Mouse (Mus musculus): ENCODE data around the gene Slc16a9. TPM values are rescaled to one million over a fixed set of nuclear protein-coding genes. Genes with fewer than 3 reads are reported as not detected.

Gene Slc16a9
- polyA plus RNA-seq, 1 experiment from 2014 or later, result 0.96 TPM

DNA sequence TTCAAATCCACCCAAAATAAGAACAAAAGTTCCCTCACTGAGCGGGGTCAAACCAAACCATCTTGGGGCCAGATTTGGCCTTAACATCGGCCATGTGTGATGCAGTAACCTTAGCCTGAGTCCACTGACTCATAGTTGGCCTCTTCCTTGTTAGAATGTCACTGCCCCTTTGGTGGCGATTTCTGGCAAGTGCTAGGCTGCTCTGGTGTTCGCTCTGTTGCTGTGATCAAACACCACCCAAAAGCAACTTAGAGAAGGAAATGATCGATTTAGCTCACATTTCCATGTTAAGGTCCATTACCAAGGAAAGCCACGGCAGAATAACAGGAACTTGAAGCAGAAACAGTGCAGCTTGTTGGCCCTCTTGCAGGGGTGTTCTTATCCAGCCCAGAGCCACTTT is 5.9 kb downstream of the Slc16a9 start:
- ATAC-seq (replicated peaks; ENCODE audit: insufficient number of reproducible peaks, insufficient read depth, low FRiP score, low read depth), result no peak
- H3K27ac ChIP-seq, result no peak overlapping the region
- no peaks in the 10 kb centered on the region for H3K36me3 ChIP-seq
- H3K9ac ChIP-seq, result no peak overlapping the region
- peaks cover 5% of the 10 kb centered on the region for H3K4me1 ChIP-seq (replicated peaks)
- no peaks in the 10 kb centered on the region for H3K9me3 ChIP-seq (replicated peaks)
- no peak overlapping the region for H3K4me3 ChIP-seq
- peaks cover 14% of the 10 kb centered on the region for H3K27me3 ChIP-seq
- no peak overlapping the region for H3K4me2 ChIP-seq
- 76% methylated on average over 6 of the region's 6 CpGs for WGBS

DNA sequence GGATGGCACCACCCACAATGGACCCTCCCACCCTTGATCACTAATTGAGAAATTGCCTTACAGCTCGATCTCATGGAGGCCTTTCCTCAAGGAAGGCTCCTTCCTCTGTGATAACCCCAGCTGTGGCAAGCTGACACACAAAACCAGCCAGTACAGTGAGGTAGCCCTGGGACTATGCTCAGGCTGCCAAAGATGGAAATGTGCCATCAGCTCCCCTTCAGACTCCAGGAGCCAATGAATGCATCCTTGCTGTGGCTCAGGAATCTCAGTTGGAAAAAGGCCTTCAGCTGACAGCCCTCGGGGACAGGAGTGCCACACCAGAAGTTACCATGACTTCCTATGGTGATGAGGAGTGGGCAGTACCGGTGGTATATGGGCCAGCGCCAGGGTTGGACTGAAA is 9.8 kb downstream of the Slc16a9 start:
- no peak for ATAC-seq (replicated peaks; ENCODE audit: insufficient number of reproducible peaks, insufficient read depth, low FRiP score, low read depth)
- Histone ChIP-seq H3K9ac (no peak overlapping the region), H3K4me3 (no peak overlapping the region), H3K27me3 (no peaks in the 10 kb centered on the region), H3K9me3 (replicated peaks) (no peaks in the 10 kb centered on the region), H3K36me3 (no peaks in the 10 kb centered on the region), H3K4me2 (no peak overlapping the region), H3K4me1 (replicated peaks) (no peaks in the 10 kb centered on the region), H3K27ac (no peak overlapping the region)
- 74% methylated on average over 4 of the region's 4 CpGs for WGBS

DNA sequence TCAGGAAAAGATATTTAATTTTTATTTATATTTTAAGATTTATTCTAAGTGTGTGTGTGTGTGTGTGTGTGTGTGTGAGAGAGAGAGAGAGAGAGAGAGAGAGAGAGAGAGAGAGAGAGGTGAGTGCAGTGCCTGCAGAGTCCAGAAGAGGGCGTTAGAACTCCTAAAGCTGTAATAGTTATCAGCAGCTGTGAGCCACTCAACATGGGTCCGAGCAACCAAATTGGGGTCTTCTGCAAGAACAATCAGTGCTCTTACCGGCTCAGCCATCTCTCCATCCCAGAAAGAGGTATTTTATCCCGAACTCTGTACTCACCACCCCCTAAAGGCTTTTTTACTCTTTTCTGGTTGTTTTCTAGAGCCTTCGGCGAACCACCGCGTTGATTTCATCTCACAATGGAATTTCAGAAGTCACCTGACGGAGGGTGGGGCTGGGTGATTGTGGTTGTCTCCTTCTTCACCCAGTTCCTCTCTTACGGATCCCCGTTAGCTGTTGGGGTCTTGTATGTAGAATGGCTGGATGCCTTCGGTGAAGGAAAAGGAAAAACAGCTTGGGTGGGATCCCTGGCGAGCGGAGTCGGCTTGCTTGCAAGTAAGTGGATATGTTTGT is 10.8 kb downstream of the Slc16a9 start:
- H3K36me3 ChIP-seq, result no peaks in the 10 kb centered on the region
- H3K4me1 ChIP-seq (replicated peaks), result no peaks in the 10 kb centered on the region
- no peaks in the 10 kb centered on the region for H3K9me3 ChIP-seq (replicated peaks)
- no peak overlapping the region for H3K27ac ChIP-seq
- H3K4me2 ChIP-seq, result no peak overlapping the region
- no peak for ATAC-seq (replicated peaks; ENCODE audit: insufficient number of reproducible peaks, insufficient read depth, low FRiP score, low read depth)
- WGBS, result 84% methylated on average over 15 of the region's 15 CpGs
- H3K4me3 ChIP-seq, result no peak overlapping the region
- H3K9ac ChIP-seq, result no peak overlapping the region
- H3K27me3 ChIP-seq, result no peaks in the 10 kb centered on the region

DNA sequence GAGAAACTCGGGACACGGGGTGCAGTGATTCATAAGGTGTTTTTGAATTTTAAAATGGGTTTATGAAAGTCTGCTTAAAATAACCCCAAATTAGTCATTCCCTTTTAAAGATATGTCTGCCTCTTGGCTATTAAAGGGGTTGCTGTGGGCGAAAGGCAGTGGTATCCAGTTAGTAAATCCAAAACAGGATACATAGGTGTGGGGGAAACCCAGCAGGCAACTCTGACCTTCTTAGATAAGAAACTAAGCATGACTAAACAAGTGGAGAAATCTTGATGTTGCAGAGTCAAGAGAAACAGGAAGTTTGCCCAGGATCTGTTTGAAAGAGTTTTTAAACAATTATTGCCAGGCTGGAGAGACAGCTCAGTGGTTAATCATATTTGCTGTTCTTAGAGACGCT is 12.1 kb downstream of the Slc16a9 start:
- Histone ChIP-seq H3K36me3 (no peaks in the 10 kb centered on the region), H3K9me3 (replicated peaks) (no peaks in the 10 kb centered on the region), H3K4me2 (no peak overlapping the region), H3K27ac (no peak overlapping the region), H3K27me3 (no peaks in the 10 kb centered on the region), H3K4me3 (no peak overlapping the region), H3K9ac (no peak overlapping the region), H3K4me1 (replicated peaks) (no peaks in the 10 kb centered on the region)
- WGBS, result 68% methylated on average over 4 of the region's 4 CpGs
- ATAC-seq (replicated peaks; ENCODE audit: insufficient number of reproducible peaks, insufficient read depth, low FRiP score, low read depth), result no peak

DNA sequence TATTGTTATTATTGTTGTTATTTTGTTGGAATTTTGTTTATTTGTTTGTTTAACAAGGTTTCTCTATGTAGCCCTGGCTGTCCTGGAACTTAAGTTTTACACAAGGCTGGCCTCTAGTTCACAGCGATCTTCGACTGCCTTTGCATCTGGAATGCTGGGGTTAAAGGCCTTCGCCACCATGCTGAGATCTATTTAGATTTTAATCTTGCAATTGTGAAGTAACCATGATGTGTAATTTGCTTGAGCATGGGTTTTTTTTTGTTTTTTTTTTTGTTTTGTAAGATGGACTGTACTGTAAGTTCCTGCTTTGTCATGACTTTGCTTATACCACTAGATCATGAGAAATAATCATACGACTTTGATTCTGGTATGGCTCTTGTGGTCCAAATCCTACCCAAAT is 16.0 kb downstream of the Slc16a9 start:
- no peak for ATAC-seq (replicated peaks; ENCODE audit: insufficient number of reproducible peaks, insufficient read depth, low FRiP score, low read depth)
- Histone ChIP-seq H3K4me1 (replicated peaks) (no peaks in the 10 kb centered on the region), H3K27me3 (no peaks in the 10 kb centered on the region), H3K9me3 (replicated peaks) (no peaks in the 10 kb centered on the region), H3K36me3 (no peaks in the 10 kb centered on the region), H3K4me2 (no peak overlapping the region), H3K4me3 (no peak overlapping the region), H3K9ac (no peak overlapping the region), H3K27ac (no peak overlapping the region)
- WGBS, result 77% methylated on average over 4 of the region's 4 CpGs

DNA sequence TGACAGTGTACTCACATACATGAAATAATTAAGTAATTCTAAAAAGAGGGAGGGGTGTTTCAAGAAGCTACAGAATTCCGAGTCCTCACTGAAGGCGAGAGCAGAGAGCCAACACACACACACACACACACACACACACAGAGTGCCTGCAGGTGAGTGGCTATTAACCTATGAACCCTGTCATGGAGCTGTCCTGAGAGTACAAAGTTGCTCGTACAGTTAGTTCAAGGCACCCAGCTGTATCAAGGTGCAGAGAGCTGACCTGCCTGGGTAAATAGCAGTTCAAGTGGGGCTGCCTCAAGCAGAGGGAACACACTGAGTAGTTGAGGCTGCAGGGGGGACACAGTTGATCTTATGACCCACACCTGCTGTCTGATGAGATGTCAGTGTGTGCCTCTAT is 17.2 kb downstream of the Slc16a9 start:
- Histone ChIP-seq H3K27ac (no peak overlapping the region), H3K4me3 (no peak overlapping the region), H3K9me3 (replicated peaks) (no peaks in the 10 kb centered on the region), H3K4me1 (replicated peaks) (no peaks in the 10 kb centered on the region), H3K9ac (no peak overlapping the region), H3K27me3 (no peaks in the 10 kb centered on the region), H3K4me2 (no peak overlapping the region), H3K36me3 (no peaks in the 10 kb centered on the region)
- no peak for ATAC-seq (replicated peaks; ENCODE audit: insufficient number of reproducible peaks, insufficient read depth, low FRiP score, low read depth)
- WGBS, result 82% methylated on average over 3 of the region's 3 CpGs

DNA sequence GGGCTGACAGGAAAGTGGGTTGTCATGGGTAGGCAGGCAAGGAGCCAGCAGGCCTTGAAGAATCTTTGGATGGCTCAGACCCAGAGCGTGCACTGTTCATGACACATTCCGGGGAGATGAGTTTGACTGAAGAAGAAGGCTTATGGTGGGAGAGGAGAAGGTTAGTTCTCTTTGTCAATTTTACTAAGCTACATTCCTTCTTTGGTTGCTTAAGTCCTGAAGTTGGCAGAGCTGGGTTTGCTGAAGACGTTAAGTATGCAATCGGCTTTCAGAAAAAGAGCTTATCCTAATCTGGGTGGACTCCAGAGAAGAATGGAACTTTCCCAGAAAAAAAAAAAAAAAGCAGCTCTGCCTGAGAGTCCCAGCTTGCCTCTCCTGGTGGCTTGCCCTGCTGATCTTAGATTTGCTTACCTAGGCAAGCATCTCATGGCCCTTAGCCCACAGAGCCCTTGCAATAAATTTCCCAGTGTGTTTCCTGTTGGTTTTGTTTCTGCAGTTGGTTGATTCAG is 18.8 kb downstream of the Slc16a9 start:
- no peak overlapping the region for H3K9ac ChIP-seq

DNA sequence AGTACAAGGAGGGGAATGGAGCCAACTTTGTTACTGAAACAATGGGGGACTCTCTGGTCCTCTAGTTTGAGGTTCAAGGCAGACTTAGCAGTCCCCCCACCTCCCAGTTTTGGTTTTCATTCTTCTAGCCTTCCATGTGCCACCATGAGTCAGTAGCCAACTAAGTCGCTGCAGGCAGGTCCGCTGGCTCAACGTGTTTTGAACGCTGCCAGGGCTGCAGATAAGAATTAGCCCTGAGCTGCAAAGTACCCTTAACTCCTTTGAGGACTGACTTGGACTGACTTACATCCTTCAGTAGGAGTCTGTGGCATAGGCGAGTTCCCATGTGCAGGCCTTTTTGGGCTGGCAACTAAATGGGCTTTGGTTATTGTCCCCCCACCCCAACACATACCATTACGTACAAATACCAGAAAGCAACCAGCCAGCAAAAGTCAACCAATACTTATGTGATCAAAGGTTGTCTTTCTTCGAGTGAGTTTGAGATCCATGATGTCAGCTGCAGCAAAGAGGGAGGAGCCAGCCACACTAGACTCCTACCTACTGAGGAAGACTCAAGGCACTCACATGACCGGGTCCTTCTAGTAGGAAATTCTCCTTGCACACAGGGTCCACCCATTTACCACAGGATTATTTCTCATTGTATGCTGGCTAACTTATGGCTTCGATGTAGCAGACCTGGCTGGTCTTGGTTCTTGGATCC is 19.6 kb downstream of the Slc16a9 start:
- Histone ChIP-seq H3K36me3 (no peaks in the 10 kb centered on the region), H3K4me1 (replicated peaks) (no peaks in the 10 kb centered on the region), H3K4me3 (no peak overlapping the region), H3K9ac (no peak overlapping the region), H3K27ac (no peak overlapping the region), H3K4me2 (no peak overlapping the region), H3K27me3 (no peaks in the 10 kb centered on the region), H3K9me3 (replicated peaks) (no peaks in the 10 kb centered on the region)
- WGBS, result 71% methylated on average over 9 of the region's 9 CpGs
- no peak for ATAC-seq (replicated peaks; ENCODE audit: insufficient number of reproducible peaks, insufficient read depth, low FRiP score, low read depth)

More for the DNA sequence above, 18.8 kb downstream of the Slc16a9 start:
- WGBS, result 64% methylated on average over 4 of the region's 4 CpGs
- Histone ChIP-seq H3K4me3 (no peak overlapping the region), H3K4me2 (no peak overlapping the region), H3K9me3 (replicated peaks) (no peaks in the 10 kb centered on the region), H3K27ac (no peak overlapping the region), H3K4me1 (replicated peaks) (no peaks in the 10 kb centered on the region), H3K27me3 (no peaks in the 10 kb centered on the region), H3K36me3 (no peaks in the 10 kb centered on the region)
- ATAC-seq (replicated peaks; ENCODE audit: insufficient number of reproducible peaks, insufficient read depth, low FRiP score, low read depth), result no peak

DNA sequence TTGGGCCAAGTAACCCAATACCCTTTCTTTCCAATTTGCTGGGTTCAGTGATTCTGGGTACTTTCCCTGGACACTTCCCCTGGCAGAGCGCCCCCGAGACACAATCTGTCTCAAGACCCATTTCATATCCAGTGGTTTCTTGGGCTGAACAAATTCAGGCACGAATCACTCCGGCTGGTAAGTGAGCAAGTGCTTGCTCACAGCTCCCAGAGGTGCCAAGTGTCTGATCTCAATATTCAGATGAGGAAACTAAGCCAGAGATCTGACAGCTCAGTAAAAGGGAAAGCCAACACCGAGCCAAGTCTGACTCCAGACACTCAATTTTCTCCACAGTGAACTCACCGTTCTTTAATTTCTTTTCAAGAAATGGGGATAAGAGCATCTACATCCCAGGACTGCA is 21.6 kb downstream of the Slc16a9 start:
- H3K27ac ChIP-seq, result no peak overlapping the region
- WGBS, result 73% methylated on average over 6 of the region's 6 CpGs
- H3K4me2 ChIP-seq, result no peak overlapping the region
- no peaks in the 10 kb centered on the region for H3K36me3 ChIP-seq
- H3K9ac ChIP-seq, result no peak overlapping the region
- ATAC-seq (replicated peaks; ENCODE audit: insufficient number of reproducible peaks, insufficient read depth, low FRiP score, low read depth), result no peak
- no peaks in the 10 kb centered on the region for H3K9me3 ChIP-seq (replicated peaks)
- H3K4me1 ChIP-seq (replicated peaks), result no peaks in the 10 kb centered on the region
- no peaks in the 10 kb centered on the region for H3K27me3 ChIP-seq
- no peak overlapping the region for H3K4me3 ChIP-seq

DNA sequence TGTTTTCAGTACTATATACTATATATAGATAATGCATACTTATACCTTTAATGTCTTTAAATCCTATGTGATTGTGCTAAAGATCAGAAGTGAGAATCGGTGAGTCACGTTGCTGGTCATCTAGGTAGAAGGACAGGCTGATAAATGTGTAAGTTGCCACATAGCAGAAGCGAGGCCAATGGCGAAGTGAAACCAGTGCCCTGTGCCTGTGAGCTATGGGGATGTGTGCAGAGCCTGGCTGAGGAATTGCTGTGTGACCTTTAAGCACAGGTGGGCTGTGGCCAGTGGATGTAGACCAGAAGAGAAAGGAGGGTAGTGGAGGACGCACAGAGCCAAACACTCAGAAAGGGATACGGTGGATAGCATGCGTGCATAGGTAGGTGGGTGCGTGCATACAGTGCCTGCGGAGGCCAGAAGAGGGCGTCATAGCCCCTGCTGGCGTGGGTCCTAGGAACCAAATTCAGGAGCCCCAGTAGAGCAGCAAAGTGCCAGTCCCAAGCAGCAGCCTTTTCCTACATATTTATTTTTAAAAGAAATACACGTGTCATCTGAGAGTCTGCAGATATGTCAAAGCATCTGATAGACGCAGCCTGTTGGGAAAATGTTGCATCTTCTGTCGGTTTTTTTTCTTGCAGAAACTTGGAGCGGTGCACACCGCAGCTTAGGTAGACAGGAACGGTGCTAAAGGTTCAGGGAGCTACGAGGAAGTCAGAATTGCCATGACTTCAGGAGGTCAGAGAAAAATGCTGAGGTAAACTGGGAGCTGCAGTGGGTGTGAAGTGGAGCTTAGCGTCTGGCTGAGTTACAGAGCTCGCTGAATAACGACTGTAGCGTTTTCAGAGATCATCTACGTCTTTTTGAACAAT is 23.9 kb downstream of the Slc16a9 start:
- no peak for ATAC-seq (replicated peaks; ENCODE audit: insufficient number of reproducible peaks, insufficient read depth, low FRiP score, low read depth)
- H3K4me3 ChIP-seq, result no peak overlapping the region
- no peaks in the 10 kb centered on the region for H3K36me3 ChIP-seq
- no peak overlapping the region for H3K4me2 ChIP-seq
- no peaks in the 10 kb centered on the region for H3K4me1 ChIP-seq (replicated peaks)
- H3K27ac ChIP-seq, result no peak overlapping the region
- no peak overlapping the region for H3K9ac ChIP-seq
- 72% methylated on average over 23 of the region's 23 CpGs for WGBS
- H3K27me3 ChIP-seq, result no peaks in the 10 kb centered on the region
- no peaks in the 10 kb centered on the region for H3K9me3 ChIP-seq (replicated peaks)

DNA sequence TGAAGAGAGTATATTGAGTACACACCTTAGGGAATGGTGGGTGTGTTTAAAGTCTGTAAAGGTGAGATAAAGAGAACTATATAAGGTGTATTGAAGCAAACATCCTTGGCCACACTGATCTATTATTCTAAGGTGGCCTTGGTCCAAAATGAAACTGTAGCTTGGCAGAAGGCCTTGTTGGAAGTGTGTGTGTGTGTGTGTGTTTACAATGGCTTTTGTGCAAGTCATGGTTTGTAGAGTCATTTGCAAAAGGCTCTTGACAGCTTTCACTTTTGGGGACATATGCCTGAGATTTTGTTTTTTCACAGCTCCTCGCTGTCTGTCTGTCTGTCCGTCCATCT is 24.5 kb downstream of the Slc16a9 start:
- no peaks in the 10 kb centered on the region for H3K9me3 ChIP-seq (replicated peaks)
- 81% methylated on average over 2 of the region's 2 CpGs for WGBS
- H3K27ac ChIP-seq, result no peak overlapping the region
- no peaks in the 10 kb centered on the region for H3K4me1 ChIP-seq (replicated peaks)
- H3K36me3 ChIP-seq, result no peaks in the 10 kb centered on the region
- H3K4me3 ChIP-seq, result no peak overlapping the region
- H3K4me2 ChIP-seq, result no peak overlapping the region
- H3K9ac ChIP-seq, result no peak overlapping the region
- no peaks in the 10 kb centered on the region for H3K27me3 ChIP-seq
- no peak for ATAC-seq (replicated peaks; ENCODE audit: insufficient number of reproducible peaks, insufficient read depth, low FRiP score, low read depth)

Measured in heart, embryonic 15.5 days (tissue).